Mouse (Mus musculus) brain, embryonic 14.5 days (tissue): ENCODE data around the gene Gngt2. TPM values are rescaled to one million over a fixed set of nuclear protein-coding genes. Genes with fewer than 3 reads are reported as not detected.

Experiments
- DNase-seq: peaks from one replicate; pipeline ENCODE4 v3.0.0-alpha.2; 2011; ENCODE audit warnings: low read depth
- CTCF ChIP-seq: fragments of 200-500 bp; IDR thresholded peaks from 2 replicates; pipeline ENCODE4 v1.5.1; 2012; ENCODE audit warnings: inconsistent platforms, mild to moderate bottlenecking, moderate library complexity, borderline replicate concordance; ENCODE audit not compliant: insufficient read depth, insufficient read length; ENCODE audit errors: extremely low read depth
- POLR2A ChIP-seq: fragments of 200-500 bp; IDR thresholded peaks from 2 replicates; pipeline ENCODE4 v1.6.1; 2012; ENCODE audit warnings: mild to moderate bottlenecking, inconsistent platforms, borderline replicate concordance; ENCODE audit not compliant: poor library complexity, insufficient read depth, insufficient read length, severe bottlenecking; ENCODE audit errors: extremely low read depth
- polyA plus RNA-seq: library from polyadenylated mRNA; depleted of rRNA; stranded (reverse); fragments of >200 nt; gene quantifications from 2 replicates; pipeline ENCODE4 v1.2.3, GENCODE M21; 2012

Gene Gngt2
- polyA plus RNA-seq, 1 experiment = 1.5 TPM

- TF ChIP-seq POLR2A (no peak), CTCF (no peak)
- no peak for DNase-seq
Observed at GRCm38 (mm10) chr11:95812224-95812623, 24.8 kb upstream of the Gngt2 start.

DNA sequence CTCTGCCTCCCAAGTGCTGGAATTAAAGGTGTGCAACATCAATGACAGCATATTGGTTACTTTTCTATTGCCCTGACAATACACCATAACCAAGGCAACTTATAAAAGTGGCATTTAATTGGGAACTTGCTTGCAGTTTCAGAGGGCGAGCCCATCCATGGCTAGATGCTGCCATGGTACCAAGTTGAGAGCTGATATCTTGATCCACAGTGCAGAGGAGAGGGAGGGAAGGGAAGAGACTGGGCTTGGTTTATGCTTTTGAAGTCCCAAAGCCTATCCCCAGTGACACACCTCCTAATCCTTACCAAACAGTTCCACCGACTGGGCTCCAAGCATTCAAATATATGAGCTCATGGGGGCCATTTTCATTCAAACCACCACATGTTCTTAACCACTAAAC lies 22.9 kb upstream of the Gngt2 start:
- TF ChIP-seq CTCF (no peak), POLR2A (no peak)
- no peak for DNase-seq

- TF ChIP-seq CTCF (no peak), POLR2A (no peak)
- no peak for DNase-seq
Observed at GRCm38 (mm10) chr11:95814857-95815256, 22.2 kb upstream of the Gngt2 start.

DNA sequence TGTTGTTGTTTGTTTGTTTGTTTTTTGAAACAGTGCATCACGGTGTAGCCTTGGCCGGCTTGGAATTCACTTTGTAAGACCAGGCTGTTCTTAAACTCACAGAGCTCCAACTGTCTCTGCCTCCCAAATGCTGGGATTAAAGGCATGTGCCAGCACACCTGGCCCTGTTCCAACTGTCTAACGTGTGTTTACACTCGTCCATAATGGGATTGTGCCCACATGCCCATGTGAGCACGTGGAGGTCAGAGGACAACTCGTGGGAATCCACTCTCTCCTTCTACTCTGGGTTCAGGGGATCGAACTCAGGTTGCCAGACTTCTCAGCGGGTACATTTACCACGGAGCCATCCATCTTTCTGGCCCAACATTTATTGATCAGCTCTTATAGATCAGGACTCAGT lies 21.6 kb upstream of the Gngt2 start:
- TF ChIP-seq CTCF (no peak), POLR2A (no peak)
- no peak for DNase-seq

DNA sequence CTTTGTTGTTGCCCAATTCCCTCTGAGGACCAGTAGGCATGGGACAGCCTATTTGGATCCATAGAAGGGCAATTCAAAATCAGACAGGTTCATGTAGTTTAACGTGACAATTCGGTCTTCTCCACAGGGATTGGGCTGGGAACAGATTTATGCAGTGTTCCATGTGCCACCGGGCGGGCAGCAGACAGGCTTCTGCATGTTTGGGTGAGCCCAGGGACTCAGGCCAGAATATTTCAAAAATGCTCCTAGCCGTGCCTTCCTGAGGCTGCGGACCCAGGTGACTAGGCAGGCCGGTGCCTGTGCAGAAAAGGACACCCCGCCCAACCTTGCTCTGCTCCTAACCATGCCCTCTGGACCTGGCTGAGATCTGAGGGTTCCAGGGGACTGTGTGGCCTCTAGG lies 17.9 kb upstream of the Gngt2 start:
- no peak for TF ChIP-seq POLR2A
- TF ChIP-seq CTCF = no peak
- no peak for DNase-seq

DNA sequence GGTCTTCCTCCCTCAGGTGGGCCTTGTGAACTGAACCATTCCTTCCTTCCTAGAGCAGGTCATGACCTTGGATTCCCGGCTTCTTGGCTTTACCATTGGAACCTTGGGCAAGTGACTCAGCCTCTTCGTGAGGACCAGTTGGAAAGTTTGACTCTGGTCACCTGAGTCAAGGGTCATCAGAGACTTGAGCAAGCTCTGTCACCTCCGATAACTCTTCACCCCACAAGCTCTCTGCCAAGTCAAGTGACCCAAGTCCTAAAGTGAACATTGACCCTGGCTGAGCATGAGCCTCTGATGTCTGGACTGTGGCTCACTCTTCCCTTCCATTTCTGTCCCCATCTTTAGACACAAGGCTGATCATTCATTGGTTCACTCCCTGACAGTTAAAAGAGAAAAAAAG lies 15.5 kb upstream of the Gngt2 start:
- DNase-seq = no peak
- TF ChIP-seq POLR2A = no peak

- no peak for DNase-seq
- TF ChIP-seq POLR2A (no peak), CTCF (no peak)
Observed at GRCm38 (mm10) chr11:95822437-95822836, 14.6 kb upstream of the Gngt2 start.

DNA sequence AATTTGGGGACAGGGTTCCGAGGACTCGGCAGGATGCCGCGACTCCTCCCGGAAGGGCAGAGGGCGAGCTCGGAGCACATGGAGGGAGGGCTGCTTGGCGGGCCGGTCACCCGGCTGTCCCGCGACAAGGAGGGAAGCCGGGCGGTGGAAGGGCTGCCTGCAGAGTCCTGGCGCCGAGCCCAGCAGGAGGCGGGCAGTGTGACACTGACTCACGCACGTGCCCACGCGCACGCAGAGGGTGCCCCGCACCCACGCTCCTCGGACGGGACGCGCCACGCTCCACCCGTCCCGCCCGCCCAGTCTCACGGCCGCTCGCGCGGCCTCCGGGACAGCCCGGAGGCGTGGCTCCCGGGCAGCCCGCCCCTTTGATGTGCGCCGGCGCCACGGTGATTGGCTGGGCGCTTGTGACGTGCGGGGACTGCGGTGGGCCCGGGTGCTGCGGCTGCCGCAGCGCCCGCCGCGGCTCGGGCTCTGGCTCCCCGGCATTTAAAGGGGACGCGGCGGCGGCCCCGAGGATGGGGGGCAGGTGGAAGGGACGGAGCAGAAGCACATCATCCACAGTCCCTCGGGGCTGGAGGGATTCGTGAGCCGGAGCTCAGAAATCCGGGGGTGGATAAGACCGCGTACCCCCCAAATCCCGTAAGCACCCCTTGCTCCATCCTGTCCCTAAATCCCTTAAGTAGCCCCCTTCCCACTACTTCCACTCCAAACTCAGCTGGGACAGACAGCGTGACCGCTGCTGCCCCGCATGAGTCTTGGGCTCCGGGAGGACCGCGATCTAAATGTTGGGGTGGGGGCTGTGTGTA lies 12.7 kb upstream of the Gngt2 start, which contains the start of gene Phospho1:
Phospho1 (plus strand) TSS at position 429 of the 806 bp plus-strand sequence.
- TF ChIP-seq CTCF (no peak), POLR2A (peak; percentile 74; the same call in 1 of the 2 replicates)

DNA sequence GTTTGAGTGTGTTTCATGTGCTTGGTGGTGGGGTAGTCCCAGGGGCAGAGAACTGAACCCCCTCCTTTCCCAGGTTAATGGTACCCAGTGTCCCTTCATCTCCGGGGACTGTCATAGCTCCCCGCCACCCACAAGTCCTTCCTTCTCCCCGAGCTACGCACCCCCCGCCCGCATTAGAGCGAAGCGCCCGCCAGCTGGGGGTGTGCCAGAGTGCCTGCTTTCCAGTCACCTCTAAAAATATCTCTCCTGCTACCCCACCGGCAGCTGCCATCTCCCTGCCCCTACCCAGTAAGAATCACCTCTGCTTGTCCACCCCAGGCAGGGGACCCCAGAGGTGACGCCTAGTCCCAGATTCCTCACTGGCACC lies 12.2 kb upstream of the Gngt2 start:
- TF ChIP-seq CTCF (no peak), POLR2A (no peak)
- peak; percentile 31 for DNase-seq

More for the DNA sequence above, 12.7 kb upstream of the Gngt2 start, which contains the start of gene Phospho1:
- DNase-seq = peak; percentile 95

- TF ChIP-seq CTCF (no peak), POLR2A (no peak)
- no peak for DNase-seq
Observed at GRCm38 (mm10) chr11:95825625-95826024, 11.4 kb upstream of the Gngt2 start.

GRCm38 (mm10) chr11:95826317-95827167 lies 10.5 kb upstream of the Gngt2 start:
- DNase-seq = no peak
- TF ChIP-seq CTCF = no peak
- TF ChIP-seq POLR2A = no peak
